Mouse (Mus musculus) stomach, postnatal 0 days (tissue): ENCODE results near the gene Ctdsp2. TPM values are rescaled to one million over a fixed set of nuclear protein-coding genes. Genes with fewer than 3 reads are reported as not detected.

Experiments
- ATAC-seq: fragments of 200-750 bp; cut with Nextera tagmentation; 2 replicates; pipeline ENCODE4 v1.8.0; 2017; ENCODE audit not compliant: low FRiP score, low TSS enrichment
- DNase-seq: peaks from one replicate; pipeline ENCODE4 v3.0.0-alpha.2; 2016; ENCODE audit warnings: low spot score
- H3K27ac ChIP-seq: fragments of 300-500 bp; sonication (generic); replicated peaks from 2 replicates; pipeline ENCODE4 v1.5.1; 2014; ENCODE audit warnings: mild to moderate bottlenecking, control low read depth
- H3K27me3 ChIP-seq: fragments of 300-500 bp; sonication (generic); 2 replicates; pipeline ENCODE4 v1.6.1; 2014; ENCODE audit warnings: low read length; ENCODE audit not compliant: control insufficient read depth, insufficient read depth
- H3K36me3 ChIP-seq: fragments of 300-500 bp; sonication (generic); 2 replicates; pipeline ENCODE4 v1.6.1; 2014; ENCODE audit warnings: low read length, mixed read lengths; ENCODE audit not compliant: control insufficient read depth, insufficient read depth
- H3K4me1 ChIP-seq: fragments of 300-500 bp; sonication (generic); replicated peaks from 2 replicates; pipeline ENCODE4 v1.6.1; 2014; ENCODE audit warnings: antibody characterized with exemption; ENCODE audit not compliant: control insufficient read depth, insufficient read depth
- H3K4me2 ChIP-seq: fragments of 300-500 bp; sonication (generic); replicated peaks from 2 replicates; pipeline ENCODE4 v1.6.1; 2014; ENCODE audit warnings: low read depth, mild to moderate bottlenecking, control low read depth, moderate library complexity
- H3K4me3 ChIP-seq: fragments of 300-500 bp; sonication (generic); 2 replicates; pipeline ENCODE4 v1.5.1; 2014; ENCODE audit warnings: low read depth, low read length, control low read depth
- H3K9ac ChIP-seq: fragments of 300-500 bp; sonication (generic); 2 replicates; pipeline ENCODE4 v1.6.1; 2014; ENCODE audit warnings: mild to moderate bottlenecking, low read length, control low read depth, mixed read lengths
- H3K9me3 ChIP-seq: fragments of 300-500 bp; sonication (generic); 2 replicates; pipeline ENCODE4 v1.6.1; 2016; ENCODE audit warnings: low read length; ENCODE audit not compliant: control insufficient read depth
- CTCF ChIP-seq: IDR thresholded peaks from 2 replicates; pipeline ENCODE4 v1.5.1; 2016; ENCODE audit warnings: antibody characterized with exemption, low read depth, mild to moderate bottlenecking, moderate library complexity
- EP300 ChIP-seq: optimal IDR thresholded peaks from 2 replicates; pipeline ENCODE3; 2016; ENCODE audit warnings: antibody characterized with exemption
- WGBS: fragments of 180-500 bp; shearing (Covaris S2); extraction: QIAGEN DNeasy Blood & Tissue Kit; methylation state at CpG from one replicate; pipeline ENCODE4 v1.1.7; 2014; 5-methylcytosine and 5-hydroxymethylcytosine counted together
- polyA plus RNA-seq: library from polyadenylated mRNA; unstranded; fragments of >200 nt; fragmentation: Nextera tagmentation; extraction: Ambion mirVana; gene quantifications from 2 replicates; pipeline ENCODE4 v1.2.1, GENCODE M21; 2015

The Ctdsp2 gene
- polyA plus RNA-seq, 1 experiment from 2014 or later: 29.1 TPM

DNA sequence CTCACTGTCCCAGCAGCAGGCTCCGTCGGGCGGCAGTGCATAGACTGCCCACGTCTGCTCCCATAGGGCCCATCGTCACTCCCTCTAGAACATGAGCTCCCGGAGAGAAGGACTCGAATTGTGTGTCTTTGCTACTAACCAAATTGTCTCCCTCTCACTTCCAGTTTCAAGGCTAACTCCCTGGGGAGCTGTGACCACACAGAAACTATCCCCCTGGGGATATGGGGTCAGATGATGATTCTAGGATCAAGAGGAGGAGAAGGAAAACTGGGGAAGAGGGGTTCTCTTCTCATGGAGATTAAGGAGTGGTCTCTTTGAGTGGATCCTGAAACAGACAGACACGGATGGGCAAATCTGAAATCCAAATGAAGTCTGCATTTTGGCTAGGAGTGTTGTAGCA, 18.0 kb upstream of the Ctdsp2 start:
- Histone ChIP-seq H3K27me3 (no peaks in the 10 kb centered on the region), H3K4me2 (no peak overlapping the region), H3K9me3 (no peaks in the 10 kb centered on the region), H3K4me1 (peaks cover 4% of the 10 kb centered on the region; the same call in 1 of the 2 replicates), H3K4me3 (no peak overlapping the region), H3K27ac (no peak overlapping the region), H3K9ac (no peak overlapping the region), H3K36me3 (no peaks in the 10 kb centered on the region)
- ATAC-seq: no peak
- TF ChIP-seq EP300 (no peak), CTCF (no peak)
- WGBS: 83% methylated on average over 8 of the region's 8 CpGs
- no peak for DNase-seq

- WGBS: 58% methylated on average over 10 of the region's 10 CpGs
- Histone ChIP-seq H3K36me3 (no peaks in the 10 kb centered on the region), H3K27me3 (no peaks in the 10 kb centered on the region), H3K4me3 (no peak overlapping the region), H3K4me2 (no peak overlapping the region), H3K27ac (peak overlapping the region; percentile 74), H3K9ac (no peak overlapping the region), H3K4me1 (peaks cover 4% of the 10 kb centered on the region; the same call in 1 of the 2 replicates), H3K9me3 (no peaks in the 10 kb centered on the region)
- TF ChIP-seq EP300 (no peak), CTCF (no peak)
- DNase-seq: no peak
- ATAC-seq: peak; percentile 33
These were observed 16.8 kb upstream of the Ctdsp2 start for GRCm38 (mm10) chr10:126961757-126962156.

- TF ChIP-seq CTCF (peak; percentile 12; the same call in 1 of the 2 replicates), EP300 (no peak)
- no peak overlapping the region for H3K9ac ChIP-seq
- WGBS: 19% methylated on average over 15 of the region's 15 CpGs
These were observed 16.1 kb upstream of the Ctdsp2 start for GRCm38 (mm10) chr10:126962271-126962965.

GRCm38 (mm10) chr10:126962966-126963330, 15.6 kb upstream of the Ctdsp2 start:
- Histone ChIP-seq H3K36me3 (no peaks in the 10 kb centered on the region), H3K9ac (no peak overlapping the region; the same call in 1 of the 2 replicates), H3K9me3 (no peaks in the 10 kb centered on the region), H3K27ac (peak overlapping the region; percentile 74), H3K4me3 (no peak overlapping the region), H3K4me1 (no peaks in the 10 kb centered on the region; the same call in 1 of the 2 replicates), H3K27me3 (no peaks in the 10 kb centered on the region), H3K4me2 (no peak overlapping the region)
- ATAC-seq (no peak), DNase-seq (no peak)
- WGBS: 35% methylated on average over 6 of the region's 6 CpGs
- TF ChIP-seq CTCF: no peak
- TF ChIP-seq EP300: no peak

More at GRCm38 (mm10) chr10:126962271-126962965, 16.1 kb upstream of the Ctdsp2 start:
- no peak overlapping the region for H3K4me2 ChIP-seq
- peak; percentile 58 for DNase-seq
- H3K4me3 ChIP-seq: no peak overlapping the region
- no peaks in the 10 kb centered on the region for H3K27me3 ChIP-seq
- no peaks in the 10 kb centered on the region for H3K36me3 ChIP-seq
- peaks cover under 1% of the 10 kb centered on the region; the same call in 1 of the 2 replicates for H3K4me1 ChIP-seq
- H3K9me3 ChIP-seq: no peaks in the 10 kb centered on the region
- H3K27ac ChIP-seq: peak overlapping the region; percentile 74
- ATAC-seq: peak; percentile 75

DNA sequence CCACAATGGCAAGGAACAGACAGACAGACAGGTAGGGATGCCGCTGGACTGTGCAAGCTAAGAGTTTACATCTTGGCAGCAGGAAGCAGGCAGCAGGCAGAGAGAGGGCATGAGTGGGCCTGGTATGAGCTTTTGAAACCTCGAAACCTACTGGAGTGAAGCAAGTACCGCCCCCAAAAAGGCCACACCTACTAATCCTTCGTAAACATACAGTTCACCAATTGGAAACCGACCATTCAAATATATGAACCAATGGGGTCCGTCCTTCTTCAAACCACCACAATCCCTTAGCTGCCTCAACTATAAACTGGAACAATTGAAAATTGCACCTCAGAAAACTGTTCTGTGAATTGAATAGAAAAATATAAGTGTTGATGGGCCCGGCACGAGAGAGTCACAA, 14.7 kb upstream of the Ctdsp2 start:
- DNase-seq (no peak), ATAC-seq (no peak)
- no peaks in the 10 kb centered on the region for H3K36me3 ChIP-seq
- H3K4me1 ChIP-seq: no peaks in the 10 kb centered on the region; the same call in 1 of the 2 replicates
- H3K9me3 ChIP-seq: no peaks in the 10 kb centered on the region
- no peak overlapping the region for H3K4me3 ChIP-seq
- peak overlapping the region; percentile 74; the same call in 1 of the 2 replicates for H3K27ac ChIP-seq
- WGBS: 84% methylated on average over 8 of the region's 8 CpGs
- no peak overlapping the region for H3K4me2 ChIP-seq
- TF ChIP-seq CTCF (no peak), EP300 (no peak)
- no peaks in the 10 kb centered on the region for H3K27me3 ChIP-seq
- no peak overlapping the region for H3K9ac ChIP-seq

GRCm38 (mm10) chr10:126971363-126972050, 7.0 kb upstream of the Ctdsp2 start:
- Histone ChIP-seq H3K36me3 (no peaks in the 10 kb centered on the region), H3K4me3 (no peak overlapping the region), H3K27ac (peak overlapping the region; percentile 83), H3K27me3 (no peaks in the 10 kb centered on the region), H3K9me3 (no peaks in the 10 kb centered on the region), H3K4me2 (no peak overlapping the region), H3K9ac (no peak overlapping the region; the same call in 1 of the 2 replicates), H3K4me1 (peaks cover 10% of the 10 kb centered on the region)
- DNase-seq: no peak
- TF ChIP-seq EP300 (no peak), CTCF (no peak)
- peak; percentile 13; the same call in 1 of the 2 replicates for ATAC-seq
- WGBS: 10% methylated on average over 12 of the region's 12 CpGs
